14 mouse cellular contexts compared by ENCODE assay signal in the genomic region with DNA sequence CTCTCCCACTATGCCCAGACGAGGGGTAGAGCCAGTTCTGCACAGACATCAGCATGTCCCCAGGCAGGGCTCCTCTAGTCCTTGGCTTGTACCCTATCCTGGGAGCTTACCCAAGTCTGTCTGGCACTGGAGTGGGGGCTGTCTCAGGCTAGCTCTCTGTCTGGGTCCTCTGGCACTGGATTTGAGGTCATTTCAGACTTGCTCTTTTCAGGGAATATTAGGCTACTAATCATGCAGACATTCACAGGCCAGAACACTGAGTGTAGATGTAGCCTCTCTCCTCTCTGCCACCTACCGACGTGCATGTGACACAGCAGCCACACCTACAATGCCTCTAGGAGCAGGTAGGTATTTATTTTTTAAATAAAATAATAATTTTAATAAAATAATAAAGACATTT. TPM values are rescaled to one million over a fixed set of nuclear protein-coding genes. Genes with fewer than 3 reads are reported as not detected.
A peak's percentile ranks its signal among the peaks of the same experiment; 100 is the strongest.
DNase-seq lines count a peak whose midpoint lies in the region; ATAC-seq and TF ChIP-seq lines count a peak whose summit lies in the region.
"Had no signal": no experiment of that assay in that cellular context is flagged by ENCODE, and none has a peak within 500 bp of the region (broad histone marks: within the 10 kb centered on the region; RNA-seq: fewer than 3 reads in every experiment).

No protein-coding gene starts in this region.

- no peaks in the 10 kb centered on the region for H3K36me3 ChIP-seq in forebrain, postnatal 0 days (ENCODE audit: insufficient read depth)
- H3K36me3 ChIP-seq in forebrain, embryonic 12.5 days (replicated peaks): no peaks in the 10 kb centered on the region
- H3K36me3 ChIP-seq: hindbrain, embryonic 13.5 days; midbrain, embryonic 13.5 days; neural tube, embryonic 12.5 days had no signal

- ATAC-seq in forebrain, postnatal 0 days: no peak
- ATAC-seq in forebrain, embryonic 12.5 days (ENCODE audit: low FRiP score): no peak
- ATAC-seq: lung, postnatal 0 days; midbrain, embryonic 13.5 days had no signal

- WGBS in forebrain, postnatal 0 days: 52% methylated on average over 3 of the region's 3 CpGs
- 57% methylated on average over 3 of the region's 3 CpGs for WGBS in forebrain, embryonic 12.5 days

- H3K9me3 ChIP-seq in forebrain, postnatal 0 days (ENCODE audit: low read length): no peaks in the 10 kb centered on the region
- H3K9me3 ChIP-seq in forebrain, embryonic 12.5 days: no peaks in the 10 kb centered on the region
- H3K9me3 ChIP-seq: hindbrain, embryonic 13.5 days; midbrain, embryonic 13.5 days had no signal

- no peak overlapping the region for H3K9ac ChIP-seq in forebrain, postnatal 0 days
- H3K9ac ChIP-seq in forebrain, embryonic 12.5 days: no peak overlapping the region
- H3K9ac ChIP-seq: hindbrain, embryonic 13.5 days; midbrain, embryonic 13.5 days; neural tube, embryonic 12.5 days had no signal

- H3K27ac ChIP-seq in forebrain, postnatal 0 days (ENCODE audit: low read depth, low read length): no peak overlapping the region
- H3K27ac ChIP-seq in forebrain, embryonic 12.5 days: no peak overlapping the region
- H3K27ac ChIP-seq in layer of hippocampus, adult 2 months: no peak overlapping the region
- H3K27ac ChIP-seq: hindbrain, embryonic 13.5 days; midbrain, embryonic 13.5 days; neural tube, embryonic 12.5 days had no signal

- H3K4me2 ChIP-seq in forebrain, postnatal 0 days (ENCODE audit: low read depth): no peak overlapping the region
- no peak overlapping the region for H3K4me2 ChIP-seq in forebrain, embryonic 12.5 days
- H3K4me2 ChIP-seq: hindbrain, embryonic 13.5 days; midbrain, embryonic 13.5 days; neural tube, embryonic 12.5 days had no signal

- no peak overlapping the region for H3K4me3 ChIP-seq in forebrain, postnatal 0 days (ENCODE audit: low read depth, low read length)
- no peak overlapping the region for H3K4me3 ChIP-seq in forebrain, embryonic 12.5 days (replicated peaks)
- no peak overlapping the region for H3K4me3 ChIP-seq in layer of hippocampus, adult 2 months
- H3K4me3 ChIP-seq: hindbrain, embryonic 13.5 days; midbrain, embryonic 13.5 days; neural tube, embryonic 12.5 days had no signal

- H3K4me1 ChIP-seq in forebrain, postnatal 0 days (ENCODE audit: insufficient read depth): no peaks in the 10 kb centered on the region
- H3K4me1 ChIP-seq in forebrain, embryonic 12.5 days: no peaks in the 10 kb centered on the region
- H3K4me1 ChIP-seq: midbrain, embryonic 13.5 days; neural tube, embryonic 12.5 days had no signal

- DNase-seq in forebrain, postnatal 0 days: no peak
- no peak for DNase-seq in layer of hippocampus, adult 2 months (ENCODE audit: low spot score in 2 of 2)
- DNase-seq in layer of hippocampus, adult 18-20 months (ENCODE audit: low spot score in 2 of 2): no peak
- DNase-seq in A20 (ENCODE audit: low read depth, low spot score) (peak; percentile 11), R1 (ENCODE audit: low read depth, low spot score) (peak; percentile 18)
- DNase-seq in embryo, embryonic 11 days: no peak
- DNase-seq: cerebellum, postnatal 36 days; right cerebral cortex, postnatal 25 days; thymus, postnatal 25 days had no signal

- no peaks in the 10 kb centered on the region for H3K27me3 ChIP-seq in forebrain, postnatal 0 days (ENCODE audit: insufficient read depth, low read length)
- no peaks in the 10 kb centered on the region for H3K27me3 ChIP-seq in forebrain, embryonic 12.5 days
- H3K27me3 ChIP-seq: hindbrain, embryonic 13.5 days; midbrain, embryonic 13.5 days; neural tube, embryonic 12.5 days had no signal

- TF ChIP-seq CTCF in forebrain, postnatal 0 days (IDR thresholded peaks at IDR 0.05; ENCODE audit: low read depth): peak; percentile 13; the same call in 1 of the 2 replicates
- TF ChIP-seq CTCF in layer of hippocampus, adult 2 months (conservative IDR thresholded peaks at IDR 0.05): peak; percentile 68

RNA-seq across cellular contexts. Expression of gene Sc5d, which starts 53.3 kb away (rescaled TPM):
- 37.2 and 48.6 TPM in 2 replicates for total RNA-seq in forebrain, postnatal 0 days (2014; rRNA removed)
- 52.9 and 75.6 TPM in 2 replicates for polyA plus RNA-seq in forebrain, postnatal 0 days (2015; fragmentation: Nextera tagmentation; extraction: Ambion mirVana)
- polyA plus RNA-seq in forebrain, embryonic 12.5 days (2016; fragmentation: Nextera tagmentation; extraction: Ambion mirVana): 64.8 and 65.9 TPM in 2 replicates
- total RNA-seq in layer of hippocampus, adult 2 months (2021): 10 to 100 TPM; 52.7 to 55.3 TPM
- 10 to 100 TPM; 55.1 to 56.8 TPM for total RNA-seq in layer of hippocampus, adult 18-20 months (2021)

Comparison
In these comparisons a context has a peak if more than half of its experiments do, and no peak if none do; other contexts are left out.
1. DNase-seq: peak in A20 (single experiment) and R1 (single experiment); none in forebrain, postnatal 0 days (single experiment), layer of hippocampus, adult 2 months (0 of 2), layer of hippocampus, adult 18-20 months (0 of 2) and embryo, embryonic 11 days (single experiment).